Mouse (Mus musculus): ENCODE data around the gene Reck. TPM values are rescaled to one million over a fixed set of nuclear protein-coding genes. Genes with fewer than 3 reads are reported as not detected.

Reck gene
- total RNA-seq, 1 experiment from 2014 or later = 2.5 TPM

GRCm38 (mm10) chr4:43884196-43884595 lies 8.9 kb downstream of the Reck start:
- no peak for ATAC-seq (replicated peaks in 1 of 2; ENCODE audit: insufficient read depth in 1 of 2, low FRiP score in 2 of 2, low TSS enrichment in 1 of 2, low read depth in 1 of 2, poor library complexity in 2 of 2, severe bottlenecking in 2 of 2)

GRCm38 (mm10) chr4:43891247-43891646 lies 15.9 kb downstream of the Reck start:
- no peak for ATAC-seq (replicated peaks in 1 of 2; ENCODE audit: insufficient read depth in 1 of 2, low FRiP score in 2 of 2, low TSS enrichment in 1 of 2, low read depth in 1 of 2, poor library complexity in 2 of 2, severe bottlenecking in 2 of 2)

- ATAC-seq (replicated peaks in 1 of 2; ENCODE audit: insufficient read depth in 1 of 2, low FRiP score in 2 of 2, low TSS enrichment in 1 of 2, low read depth in 1 of 2, poor library complexity in 2 of 2, severe bottlenecking in 2 of 2) = no peak
Observed at GRCm38 (mm10) chr4:43897209-43897608, 21.9 kb downstream of the Reck start.

GRCm38 (mm10) chr4:43899197-43899596 lies 23.9 kb downstream of the Reck start:
- ATAC-seq (replicated peaks in 1 of 2; ENCODE audit: insufficient read depth in 1 of 2, low FRiP score in 2 of 2, low TSS enrichment in 1 of 2, low read depth in 1 of 2, poor library complexity in 2 of 2, severe bottlenecking in 2 of 2) = peak; percentile 39 to 62

GRCm38 (mm10) chr4:43903690-43904089 lies 28.4 kb downstream of the Reck start:
- peak; percentile 38 to 51; a peak in 1 of 4 replicates for ATAC-seq (replicated peaks in 1 of 2; ENCODE audit: insufficient read depth in 1 of 2, low FRiP score in 2 of 2, low TSS enrichment in 1 of 2, low read depth in 1 of 2, poor library complexity in 2 of 2, severe bottlenecking in 2 of 2)

GRCm38 (mm10) chr4:43906443-43906842 lies 31.1 kb downstream of the Reck start:
- ATAC-seq (replicated peaks in 1 of 2; ENCODE audit: insufficient read depth in 1 of 2, low FRiP score in 2 of 2, low TSS enrichment in 1 of 2, low read depth in 1 of 2, poor library complexity in 2 of 2, severe bottlenecking in 2 of 2) = peak; percentile 28 to 60; a peak in 1 of 4 replicates

GRCm38 (mm10) chr4:43918221-43918620 lies 42.9 kb downstream of the Reck start:
- no peak for ATAC-seq (replicated peaks in 1 of 2; ENCODE audit: insufficient read depth in 1 of 2, low FRiP score in 2 of 2, low TSS enrichment in 1 of 2, low read depth in 1 of 2, poor library complexity in 2 of 2, severe bottlenecking in 2 of 2)

GRCm38 (mm10) chr4:43920602-43921001 lies 45.3 kb downstream of the Reck start:
- ATAC-seq (replicated peaks in 1 of 2; ENCODE audit: insufficient read depth in 1 of 2, low FRiP score in 2 of 2, low TSS enrichment in 1 of 2, low read depth in 1 of 2, poor library complexity in 2 of 2, severe bottlenecking in 2 of 2) = no peak

- no peak for ATAC-seq (replicated peaks in 1 of 2; ENCODE audit: insufficient read depth in 1 of 2, low FRiP score in 2 of 2, low TSS enrichment in 1 of 2, low read depth in 1 of 2, poor library complexity in 2 of 2, severe bottlenecking in 2 of 2)
Observed at GRCm38 (mm10) chr4:43925125-43925524, 49.8 kb downstream of the Reck start.

- ATAC-seq (replicated peaks in 1 of 2; ENCODE audit: insufficient read depth in 1 of 2, low FRiP score in 2 of 2, low TSS enrichment in 1 of 2, low read depth in 1 of 2, poor library complexity in 2 of 2, severe bottlenecking in 2 of 2) = peak; percentile 74 to 87
Observed at GRCm38 (mm10) chr4:43925779-43926178, 50.4 kb downstream of the Reck start.

GRCm38 (mm10) chr4:43927826-43928225 lies 52.5 kb downstream of the Reck start:
- no peak for ATAC-seq (replicated peaks in 1 of 2; ENCODE audit: insufficient read depth in 1 of 2, low FRiP score in 2 of 2, low TSS enrichment in 1 of 2, low read depth in 1 of 2, poor library complexity in 2 of 2, severe bottlenecking in 2 of 2)

- peak; percentile 53 to 75; a peak in 2 of 4 replicates for ATAC-seq (replicated peaks in 1 of 2; ENCODE audit: insufficient read depth in 1 of 2, low FRiP score in 2 of 2, low TSS enrichment in 1 of 2, low read depth in 1 of 2, poor library complexity in 2 of 2, severe bottlenecking in 2 of 2)
Observed at GRCm38 (mm10) chr4:43931877-43932276, 56.5 kb downstream of the Reck start.

GRCm38 (mm10) chr4:43936186-43936585 lies 60.9 kb downstream of the Reck start:
- ATAC-seq (replicated peaks in 1 of 2; ENCODE audit: insufficient read depth in 1 of 2, low FRiP score in 2 of 2, low TSS enrichment in 1 of 2, low read depth in 1 of 2, poor library complexity in 2 of 2, severe bottlenecking in 2 of 2) = peak in 1 of 2 experiments; percentile 34; a peak in 2 of 4 replicates

- peak; percentile 48 to 80 for ATAC-seq (replicated peaks in 1 of 2; ENCODE audit: insufficient read depth in 1 of 2, low FRiP score in 2 of 2, low TSS enrichment in 1 of 2, low read depth in 1 of 2, poor library complexity in 2 of 2, severe bottlenecking in 2 of 2)
Observed at GRCm38 (mm10) chr4:43936749-43937674, 61.7 kb downstream of the Reck start.

- ATAC-seq (replicated peaks in 1 of 2; ENCODE audit: insufficient read depth in 1 of 2, low FRiP score in 2 of 2, low TSS enrichment in 1 of 2, low read depth in 1 of 2, poor library complexity in 2 of 2, severe bottlenecking in 2 of 2) = no peak
Observed at GRCm38 (mm10) chr4:43941315-43941714, 66.0 kb downstream of the Reck start.

GRCm38 (mm10) chr4:43942421-43942820 lies 67.1 kb downstream of the Reck start:
- no peak for ATAC-seq (replicated peaks in 1 of 2; ENCODE audit: insufficient read depth in 1 of 2, low FRiP score in 2 of 2, low TSS enrichment in 1 of 2, low read depth in 1 of 2, poor library complexity in 2 of 2, severe bottlenecking in 2 of 2)

GRCm38 (mm10) chr4:43947571-43947970 lies 72.2 kb downstream of the Reck start:
- ATAC-seq (replicated peaks in 1 of 2; ENCODE audit: insufficient read depth in 1 of 2, low FRiP score in 2 of 2, low TSS enrichment in 1 of 2, low read depth in 1 of 2, poor library complexity in 2 of 2, severe bottlenecking in 2 of 2) = no peak

GRCm38 (mm10) chr4:43957292-43957845 lies 82.0 kb downstream of the Reck start, which contains the start of gene Glipr2:
Gene Glipr2, plus strand, starts transcription at chr4:43957401.
- peak; percentile 77 to 91 for ATAC-seq (replicated peaks in 1 of 2; ENCODE audit: insufficient read depth in 1 of 2, low FRiP score in 2 of 2, low TSS enrichment in 1 of 2, low read depth in 1 of 2, poor library complexity in 2 of 2, severe bottlenecking in 2 of 2)

Data from hematopoietic stem cell, adult 5-6 weeks (primary cell).